In genomic region chr2:164465161-164465560, GRCm38 (mm10) we compare ENCODE assay signal across 44 mouse cellular contexts. TPM values are rescaled to one million over a fixed set of nuclear protein-coding genes. Genes with fewer than 3 reads are reported as not detected.
"Had no signal": no experiment of that assay in that cellular context is flagged by ENCODE, and none has a peak within 500 bp of the region (broad histone marks: within the 10 kb centered on the region; RNA-seq: fewer than 3 reads in every experiment).

No protein-coding gene starts in this region.

- H3K9me3 ChIP-seq: heart, embryonic 10.5 days; heart, embryonic 13.5 days; heart, embryonic 15.5 days; hindbrain, embryonic 13.5 days; hindbrain, embryonic 15.5 days; kidney, embryonic 15.5 days; limb, embryonic 13.5 days; limb, embryonic 15.5 days; liver, embryonic 13.5 days; liver, embryonic 15.5 days had no signal

- H3K27ac ChIP-seq: heart, embryonic 10.5 days; heart, embryonic 13.5 days; heart, embryonic 15.5 days; hindbrain, embryonic 13.5 days; hindbrain, embryonic 15.5 days; hindbrain, postnatal 0 days; kidney, embryonic 15.5 days; kidney, postnatal 0 days; limb, embryonic 13.5 days; limb, embryonic 15.5 days; liver, embryonic 13.5 days; liver, embryonic 15.5 days had no signal

- ATAC-seq: hindbrain, postnatal 0 days; intestine, embryonic 16.5 days; liver, postnatal 0 days had no signal

- H3K4me3 ChIP-seq: heart, embryonic 10.5 days; heart, embryonic 13.5 days; heart, embryonic 15.5 days; hindbrain, embryonic 13.5 days; hindbrain, embryonic 15.5 days; kidney, embryonic 15.5 days; limb, embryonic 13.5 days; limb, embryonic 15.5 days; liver, embryonic 13.5 days; liver, embryonic 15.5 days had no signal

- H3K9ac ChIP-seq: heart, embryonic 13.5 days; heart, embryonic 15.5 days; hindbrain, embryonic 13.5 days; hindbrain, embryonic 15.5 days; kidney, embryonic 15.5 days; limb, embryonic 13.5 days; liver, embryonic 13.5 days; liver, embryonic 15.5 days; liver, postnatal 0 days had no signal

- H3K27me3 ChIP-seq: heart, embryonic 13.5 days; heart, embryonic 15.5 days; hindbrain, embryonic 13.5 days; hindbrain, embryonic 15.5 days; kidney, embryonic 15.5 days; limb, embryonic 13.5 days; limb, embryonic 15.5 days; liver, embryonic 13.5 days; liver, embryonic 15.5 days had no signal

- H3K4me2 ChIP-seq: heart, embryonic 13.5 days; heart, embryonic 15.5 days; hindbrain, embryonic 13.5 days; hindbrain, embryonic 15.5 days; kidney, embryonic 15.5 days; limb, embryonic 13.5 days; limb, embryonic 15.5 days; liver, embryonic 13.5 days; liver, embryonic 15.5 days had no signal

- DNase-seq: gastrocnemius, postnatal 14 days; gastrocnemius, postnatal 36 days; heart, adult 18-20 months; heart, postnatal 14 days; heart, postnatal 36 days; kidney, adult 11 months; kidney, adult 2 months; kidney, adult 9 months; kidney, postnatal 14 days; kidney, postnatal 36 days; layer of hippocampus, adult 9-11 months; layer of hippocampus, postnatal 36 days; left cerebral cortex, postnatal 4 days; liver, embryonic 13.5 days; liver, postnatal 0 days had no signal

RNA-seq across cellular contexts. Expression of gene Gm20458, which starts 4.4 kb away (rescaled TPM):
- total RNA-seq: hematopoietic stem cell, adult 5-6 weeks had no signal

RNA-seq across cellular contexts. Expression of gene Trp53tg5, which starts 8.4 kb away (rescaled TPM):
- total RNA-seq: gastrocnemius, adult 18-20 months; gastrocnemius, adult 8-10 months; gastrocnemius, postnatal 14 days; gastrocnemius, postnatal 36 days; heart, adult 18-20 months; heart, adult 8-10 months; heart, postnatal 14 days; heart, postnatal 36 days; hematopoietic stem cell, adult 5-6 weeks; hindbrain, postnatal 0 days; layer of hippocampus, adult 8-10 months; layer of hippocampus, postnatal 14 days; layer of hippocampus, postnatal 36 days; left cerebral cortex, adult 18-20 months; left cerebral cortex, adult 8-10 months; left cerebral cortex, postnatal 10 days; left cerebral cortex, postnatal 25 days; left cerebral cortex, postnatal 4 days; liver, adult 2 months had no signal
- polyA plus RNA-seq: gonadal fat pad, adult 2 months; heart, embryonic 10.5 days; heart, embryonic 13.5 days; heart, embryonic 15.5 days; heart, postnatal 0 days; hindbrain, embryonic 11.5 days; hindbrain, embryonic 15.5 days; hindbrain, postnatal 0 days; intestine, embryonic 14.5 days; intestine, embryonic 16.5 days; kidney, adult 2 months; kidney, embryonic 15.5 days; kidney, postnatal 0 days; large intestine, adult 2 months; limb, embryonic 11.5 days; limb, embryonic 13.5 days; limb, embryonic 15.5 days; liver, adult 2 months; liver, embryonic 13.5 days; liver, embryonic 15.5 days; liver, postnatal 0 days had no signal

RNA-seq across cellular contexts. Expression of gene Dbndd2, which starts 20.7 kb away (rescaled TPM):
- total RNA-seq: hematopoietic stem cell, adult 5-6 weeks had no signal
